Mouse (Mus musculus) CH12.LX (cell line): ENCODE measurements around the gene Tmem171. TPM values are rescaled to one million over a fixed set of nuclear protein-coding genes. Genes with fewer than 3 reads are reported as not detected.

Experiments used
- DNase-seq: peaks from one replicate; pipeline ENCODE4 v3.0.0-alpha.2; 2013; ENCODE audit errors: extremely low read depth
- H3K27ac ChIP-seq: 2 replicates; pipeline ENCODE4 v1.5.1; 2012; ENCODE audit warnings: low read depth, mild to moderate bottlenecking, control low read depth, moderate library complexity; ENCODE audit not compliant: insufficient read depth
- H3K27me3 ChIP-seq: replicated peaks from 2 replicates; pipeline ENCODE3; 2012; ENCODE audit warnings: inconsistent platforms
- H3K36me3 ChIP-seq, 2 experiments: replicated peaks in 1 of 2; 2 replicates each; pipeline versions ENCODE3 to v1.6.1; 2012; ENCODE audit warnings: inconsistent platforms in 1 of 2, low read length in 1 of 2, mild to moderate bottlenecking in 1 of 2, mixed read lengths in 1 of 2, moderate library complexity in 1 of 2; ENCODE audit not compliant: control insufficient read depth in 1 of 2, insufficient read depth in 1 of 2
- H3K4me1 ChIP-seq, 2 experiments: 2 replicates each; pipeline ENCODE4 v1.6.1; 2012; ENCODE audit warnings: inconsistent platforms in 1 of 2, moderate library complexity in 1 of 2; ENCODE audit not compliant: insufficient read depth in 2 of 2, control insufficient read depth in 1 of 2
- H3K4me2 ChIP-seq: 2 replicates; pipeline ENCODE4 v1.6.1; 2012; ENCODE audit warnings: low read depth, mild to moderate bottlenecking, control low read depth; ENCODE audit not compliant: poor library complexity, insufficient read depth, severe bottlenecking
- H3K4me3 ChIP-seq, 3 experiments: fragments of 150-350 bp in 1 of 3; sonication (generic) in 1 of 3; replicated peaks in 1 of 3; 2 replicates each; pipeline versions ENCODE3 to v1.5.1; 2011 to 2012; ENCODE audit warnings: low read depth in 2 of 3, low read length in 2 of 3, mild to moderate bottlenecking in 2 of 3, moderate library complexity in 2 of 3, control low read depth in 1 of 3, improper control_type of control experiment in 1 of 3, inconsistent platforms in 1 of 3, mixed read lengths in 1 of 3; ENCODE audit not compliant: poor library complexity in 1 of 3
- H3K79me2 ChIP-seq: replicated peaks from 2 replicates; pipeline ENCODE4 v1.6.1; 2012; ENCODE audit warnings: mild to moderate bottlenecking, moderate library complexity; ENCODE audit not compliant: control insufficient read depth, poor library complexity, insufficient read depth, severe bottlenecking; ENCODE audit errors: extremely low read depth
- H3K9ac ChIP-seq: 2 replicates; pipeline ENCODE4 v1.6.1; 2012; ENCODE audit warnings: low read depth, mild to moderate bottlenecking, control low read depth, moderate library complexity; ENCODE audit not compliant: insufficient read depth
- H3K9me3 ChIP-seq: replicated peaks from 2 replicates; pipeline ENCODE3; 2012; ENCODE audit warnings: low read length, inconsistent platforms, mixed read lengths
- BHLHE40 ChIP-seq: IDR thresholded peaks from 2 replicates; pipeline ENCODE4 v1.6.1; 2011; ENCODE audit warnings: mild to moderate bottlenecking, low read depth, low read length, improper control_type of control experiment
- GABPA ChIP-seq: IDR thresholded peaks from 2 replicates; pipeline ENCODE4 v1.6.1; 2012; ENCODE audit warnings: low read depth, low read length, improper control_type of control experiment, inconsistent platforms; ENCODE audit not compliant: insufficient replicate concordance
- HCFC1 ChIP-seq: IDR thresholded peaks from 2 replicates; pipeline ENCODE4 v1.6.1; 2012; ENCODE audit warnings: low read depth, mild to moderate bottlenecking, inconsistent platforms, low read length, improper control_type of control experiment
- MAZ ChIP-seq: IDR thresholded peaks from 2 replicates; pipeline ENCODE4 v1.6.1; 2012; ENCODE audit warnings: low read depth, mild to moderate bottlenecking, inconsistent platforms, low read length, improper control_type of control experiment, moderate library complexity
- MEF2A ChIP-seq: IDR thresholded peaks from 2 replicates; pipeline ENCODE4 v1.6.1; 2014; ENCODE audit warnings: low read depth, mild to moderate bottlenecking, inconsistent platforms, low read length, improper control_type of control experiment, borderline replicate concordance
- MXI1 ChIP-seq: IDR thresholded peaks from 2 replicates; pipeline ENCODE4 v1.6.1; 2011; ENCODE audit warnings: mild to moderate bottlenecking, low read depth, low read length, improper control_type of control experiment
- NELFE ChIP-seq: IDR thresholded peaks from 2 replicates; pipeline ENCODE4 v1.6.1; 2011; ENCODE audit warnings: low read depth, low read length, improper control_type of control experiment
- NRF1 ChIP-seq: IDR thresholded peaks from 2 replicates; pipeline ENCODE4 v1.6.1; 2014; ENCODE audit warnings: low read depth, mild to moderate bottlenecking, inconsistent platforms, low read length, improper control_type of control experiment, moderate library complexity
- PAX5 ChIP-seq: IDR thresholded peaks from 2 replicates; pipeline ENCODE4 v1.6.1; 2012; ENCODE audit warnings: low read length, inconsistent platforms, mixed read lengths
- POLR2AphosphoS2 ChIP-seq: IDR thresholded peaks from 2 replicates; pipeline ENCODE4 v1.6.1; 2011; ENCODE audit warnings: low read depth, low read length, improper control_type of control experiment
- RAD21 ChIP-seq: IDR thresholded peaks from 2 replicates; pipeline ENCODE4 v1.6.1; 2011; ENCODE audit warnings: low read depth, mild to moderate bottlenecking, low read length, improper control_type of control experiment, moderate library complexity
- SMC3 ChIP-seq: IDR thresholded peaks from 2 replicates; pipeline ENCODE4 v1.6.1; 2011; ENCODE audit warnings: low read depth, low read length, improper control_type of control experiment
- TBP ChIP-seq: conservative IDR thresholded peaks from 2 replicates; pipeline ENCODE4 v1.6.1; 2011; ENCODE audit warnings: low read depth, low read length, improper control_type of control experiment
- UBTF ChIP-seq: IDR thresholded peaks from 2 replicates; pipeline ENCODE4 v1.6.1; 2012; ENCODE audit warnings: low read depth, mild to moderate bottlenecking, inconsistent platforms, low read length, improper control_type of control experiment, moderate library complexity
- USF1 ChIP-seq: IDR thresholded peaks from 2 replicates; pipeline ENCODE4 v1.6.1; 2014; ENCODE audit warnings: low read depth, mild to moderate bottlenecking, inconsistent platforms, low read length, improper control_type of control experiment
- dilution Hi-C: fragments of 300-500 bp; cut with MboI; formaldehyde crosslinking; loops from 2 replicates; pipeline ENCODE4 v1.14.3; 2020; ENCODE audit warnings: low sequenced_read_pairs; ENCODE audit not compliant: extremely low pct_unique_long_range_greater_than_20kb, extremely low pct_ligation_motif_present
- in situ Hi-C: fragments of 300-500 bp; cut with MboI; formaldehyde crosslinking; loops from 3 replicates; pipeline ENCODE4 v1.14.3; 2019; ENCODE audit warnings: low sequenced_read_pairs, low pct_ligation_motif_present, low pct_unique_long_range_greater_than_20kb, mixed read lengths
- polyA plus RNA-seq: library from polyadenylated mRNA; unstranded; fragments of >175 nt; gene quantifications from 2 replicates; pipeline ENCODE4 v1.2.1, GENCODE M21; 2012; ENCODE audit warnings: low read depth; ENCODE audit not compliant: insufficient read length
- total RNA-seq, 2 experiments: library from RNA; depleted of rRNA; stranded (reverse); fragments of 300-350 nt in 1 of 2; fragments of >200 nt in 1 of 2; gene quantifications; 2 replicates each; pipeline ENCODE4 v1.2.3; 2012 to 2014

Gene Tmem171
- total and polyA plus RNA-seq, 3 experiments, result not detected

GRCm38 (mm10) chr13:98651228-98651977 is 43.2 kb downstream of the Tmem171 start:
- H3K27me3 ChIP-seq, result no peaks in the 10 kb centered on the region
- in situ Hi-C loops (no loop called here), dilution Hi-C loops (no loop called here)
- H3K27ac ChIP-seq, result no peak overlapping the region
- no peaks in the 10 kb centered on the region for H3K79me2 ChIP-seq
- no peak overlapping the region for H3K9ac ChIP-seq
- no peaks in the 10 kb centered on the region for H3K36me3 ChIP-seq
- H3K9me3 ChIP-seq, result no peaks in the 10 kb centered on the region
- peak; percentile 65 for DNase-seq
- TF ChIP-seq TBP, result no peak
- peak; percentile 81 for TF ChIP-seq BHLHE40
- H3K4me3 ChIP-seq, result no peak overlapping the region
- no peak overlapping the region for H3K4me2 ChIP-seq
- H3K4me1 ChIP-seq, result peaks cover 0 to 30% of the 10 kb centered on the region in 2 experiments; a peak in 2 of 4 replicates

GRCm38 (mm10) chr13:98647775-98648568 is 46.7 kb downstream of the Tmem171 start:
- Histone ChIP-seq H3K27me3 (no peaks in the 10 kb centered on the region), H3K36me3 (no peaks in the 10 kb centered on the region), H3K4me1 (peaks cover 0 to 26% of the 10 kb centered on the region in 2 experiments; a peak in 2 of 4 replicates), H3K9me3 (no peaks in the 10 kb centered on the region), H3K4me2 (no peak overlapping the region), H3K27ac (no peak overlapping the region), H3K9ac (no peak overlapping the region), H3K79me2 (no peaks in the 10 kb centered on the region), H3K4me3 (no peak overlapping the region)
- TF ChIP-seq MXI1 (no peak), MEF2A (no peak), NELFE (no peak), TBP (no peak), UBTF (no peak), NRF1 (no peak), GABPA (no peak), USF1 (no peak), SMC3 (no peak), PAX5 (no peak), MAZ (no peak), POLR2AphosphoS2 (no peak), RAD21 (no peak), HCFC1 (no peak)
- DNase-seq, result no peak
- dilution Hi-C loops (no loop called here), in situ Hi-C loops (no loop called here)
